Mouse (Mus musculus): ENCODE data around the gene Dnaaf1. TPM values are rescaled to one million over a fixed set of nuclear protein-coding genes. Genes with fewer than 3 reads are reported as not detected.

Dnaaf1 gene
- polyA plus RNA-seq, 2 experiments, result 0.06 TPM; not detected in 1

GRCm38 (mm10) chr8:119604398-119604803 lies 29.4 kb downstream of the Dnaaf1 start:
- no peaks in the 10 kb centered on the region for H3K27me3 ChIP-seq (ENCODE audit: control insufficient read depth, insufficient read depth, low read length)
- DNase-seq (ENCODE audit: low spot score) (no peak), ATAC-seq (ENCODE audit: low FRiP score, low read depth) (no peak)
- H3K4me3 ChIP-seq (replicated peaks; ENCODE audit: low read length), result peak overlapping the region; percentile 80
- no peaks in the 10 kb centered on the region for H3K9me3 ChIP-seq (ENCODE audit: control insufficient read depth, low read length)
- 0 out of 2 replicates have a peak overlapping the region, but pooled peaks have one; percentile 43 for H3K27ac ChIP-seq (replicated peaks; ENCODE audit: low read depth, low read length)
- H3K4me2 ChIP-seq (replicated peaks; ENCODE audit: low read depth, low read length, severe bottlenecking), result peak overlapping the region; percentile 79
- TF ChIP-seq POLR2A (IDR thresholded peaks at IDR 0.05; ENCODE audit: borderline replicate concordance, extremely low read depth, insufficient read depth, insufficient read length), result no peak
- H3K4me1 ChIP-seq (ENCODE audit: control insufficient read depth, insufficient read depth, low read length), result peaks cover 8% of the 10 kb centered on the region
- WGBS, result 43% methylated on average over 12 of the region's 12 CpGs
- H3K36me3 ChIP-seq (ENCODE audit: control insufficient read depth, insufficient read depth, low read length), result peaks cover 30% of the 10 kb centered on the region
- H3K9ac ChIP-seq (ENCODE audit: low read depth, low read length, severe bottlenecking), result peak overlapping the region; percentile 81

DNA sequence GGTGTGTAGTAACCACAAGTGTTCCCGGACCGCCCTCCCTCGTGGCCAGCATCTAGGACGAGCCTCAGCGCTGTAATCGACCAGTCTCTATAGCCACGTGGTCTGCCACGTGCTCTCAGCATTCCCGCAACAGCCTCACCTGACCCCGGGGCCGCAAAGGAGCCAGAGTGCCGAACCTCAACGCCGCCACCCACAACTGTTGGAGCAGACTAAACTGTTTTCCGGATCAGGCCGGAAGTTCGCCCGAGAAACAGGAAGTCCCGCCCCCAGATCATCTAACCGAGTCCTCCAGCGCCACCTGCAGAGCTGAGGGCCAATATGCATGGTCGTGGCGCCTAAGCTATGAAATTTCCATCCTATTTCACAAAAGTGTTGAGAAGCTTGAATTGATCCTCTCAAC lies 30.0 kb downstream of the Dnaaf1 start, which contains the start of gene Taf1c:
Gene Taf1c, minus strand, starts transcription at position 227 of the 400 bp plus-strand sequence.
- H3K4me3 ChIP-seq (replicated peaks; ENCODE audit: low read length), result peak within 1 kb of the TSS; percentile 80
- H3K27me3 ChIP-seq (ENCODE audit: control insufficient read depth, insufficient read depth, low read length), result no peaks in the 10 kb centered on the region
- peaks cover 8% of the 10 kb centered on the region for H3K4me1 ChIP-seq (ENCODE audit: control insufficient read depth, insufficient read depth, low read length)
- H3K9me3 ChIP-seq (ENCODE audit: control insufficient read depth, low read length), result no peaks in the 10 kb centered on the region
- TF ChIP-seq POLR2A (IDR thresholded peaks at IDR 0.05; ENCODE audit: borderline replicate concordance, extremely low read depth, insufficient read depth, insufficient read length), result no peak
- H3K27ac ChIP-seq (replicated peaks; ENCODE audit: low read depth, low read length), result peak within 1 kb of the TSS; percentile 43; the same call in 1 of the 2 replicates
- DNase-seq (ENCODE audit: low spot score), result peak; percentile 96
- H3K9ac ChIP-seq (ENCODE audit: low read depth, low read length, severe bottlenecking), result peak within 1 kb of the TSS; percentile 81
- ATAC-seq (ENCODE audit: low FRiP score, low read depth), result peak; percentile 87
- peak within 1 kb of the TSS; percentile 79 for H3K4me2 ChIP-seq (replicated peaks; ENCODE audit: low read depth, low read length, severe bottlenecking)
- peaks cover 25% of the 10 kb centered on the region for H3K36me3 ChIP-seq (ENCODE audit: control insufficient read depth, insufficient read depth, low read length)
- WGBS, result 0% methylated on average over 23 of the region's 23 CpGs

- Histone ChIP-seq H3K9ac (ENCODE audit: low read depth, low read length, severe bottlenecking) (no peak overlapping the region), H3K4me1 (ENCODE audit: control insufficient read depth, insufficient read depth, low read length) (peaks cover 8% of the 10 kb centered on the region), H3K27me3 (ENCODE audit: control insufficient read depth, insufficient read depth, low read length) (no peaks in the 10 kb centered on the region), H3K36me3 (ENCODE audit: control insufficient read depth, insufficient read depth, low read length) (peaks cover 13% of the 10 kb centered on the region), H3K4me3 (replicated peaks; ENCODE audit: low read length) (no peak overlapping the region), H3K9me3 (ENCODE audit: control insufficient read depth, low read length) (no peaks in the 10 kb centered on the region), H3K4me2 (replicated peaks; ENCODE audit: low read depth, low read length, severe bottlenecking) (no peak overlapping the region), H3K27ac (replicated peaks; ENCODE audit: low read depth, low read length) (no peak overlapping the region)
- DNase-seq (ENCODE audit: low spot score) (no peak), ATAC-seq (ENCODE audit: low FRiP score, low read depth) (no peak)
- WGBS, result 82% methylated on average over 2 of the region's 2 CpGs
- TF ChIP-seq POLR2A (IDR thresholded peaks at IDR 0.05; ENCODE audit: borderline replicate concordance, extremely low read depth, insufficient read depth, insufficient read length), result no peak
These were observed 31.2 kb downstream of the Dnaaf1 start for GRCm38 (mm10) chr8:119606224-119606623.

DNA sequence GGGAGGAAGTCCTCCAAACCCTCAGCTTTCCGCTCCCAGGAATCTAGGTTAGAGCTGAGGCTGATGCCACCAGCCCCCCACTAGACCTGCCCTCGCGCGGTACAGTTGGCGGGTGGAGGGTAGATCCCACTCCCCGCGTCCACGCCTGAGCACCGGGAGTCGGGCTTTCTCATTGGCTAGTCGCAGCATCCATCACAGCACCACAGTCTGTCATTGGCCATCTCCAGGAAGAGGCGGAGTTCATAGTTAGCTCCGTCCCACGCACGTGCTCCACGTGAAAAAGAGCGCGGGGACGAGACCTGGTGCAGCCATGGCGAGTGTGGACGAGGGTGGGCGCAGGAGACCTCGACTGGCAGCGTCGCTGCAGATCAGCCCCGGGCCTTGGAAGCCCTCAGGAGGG lies 37.4 kb downstream of the Dnaaf1 start, which contains the start of gene Adad2:
Gene Adad2, plus strand, starts transcription at position 277 of the 400 bp plus-strand sequence.
- Histone ChIP-seq H3K27me3 (ENCODE audit: control insufficient read depth, insufficient read depth, low read length) (no peaks in the 10 kb centered on the region), H3K27ac (replicated peaks; ENCODE audit: low read depth, low read length) (no peak within 1 kb of the TSS), H3K9me3 (ENCODE audit: control insufficient read depth, low read length) (no peaks in the 10 kb centered on the region), H3K4me2 (replicated peaks; ENCODE audit: low read depth, low read length, severe bottlenecking) (no peak within 1 kb of the TSS), H3K9ac (ENCODE audit: low read depth, low read length, severe bottlenecking) (no peak within 1 kb of the TSS), H3K36me3 (ENCODE audit: control insufficient read depth, insufficient read depth, low read length) (no peaks in the 10 kb centered on the region), H3K4me3 (replicated peaks; ENCODE audit: low read length) (no peak within 1 kb of the TSS), H3K4me1 (ENCODE audit: control insufficient read depth, insufficient read depth, low read length) (no peaks in the 10 kb centered on the region)
- ATAC-seq (ENCODE audit: low FRiP score, low read depth) (no peak), DNase-seq (ENCODE audit: low spot score) (no peak)
- no peak for TF ChIP-seq POLR2A (IDR thresholded peaks at IDR 0.05; ENCODE audit: borderline replicate concordance, extremely low read depth, insufficient read depth, insufficient read length)
- WGBS, result 80% methylated on average over 26 of the region's 26 CpGs

DNA sequence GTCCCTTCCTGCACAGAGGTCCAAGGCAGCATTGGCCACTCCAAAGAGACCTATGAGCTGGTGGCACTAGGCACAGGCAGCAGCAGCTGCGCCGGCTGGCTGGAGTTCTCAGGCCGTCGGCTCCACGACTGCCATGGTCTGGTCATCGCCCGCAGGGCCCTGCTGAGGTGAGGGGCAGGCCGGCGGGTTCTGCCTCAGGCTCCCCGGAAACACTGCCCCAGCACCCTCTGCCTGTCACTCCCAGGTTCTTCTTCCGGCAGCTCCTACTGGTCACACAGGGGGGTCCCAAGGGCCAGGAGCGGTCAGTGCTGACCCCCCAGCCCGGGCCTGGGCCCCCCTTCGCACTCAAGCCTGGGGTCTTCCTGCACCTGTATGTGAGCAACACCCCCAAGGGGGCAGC lies 40.1 kb downstream of the Dnaaf1 start:
- H3K27me3 ChIP-seq (ENCODE audit: control insufficient read depth, insufficient read depth, low read length), result no peaks in the 10 kb centered on the region
- H3K4me2 ChIP-seq (replicated peaks; ENCODE audit: low read depth, low read length, severe bottlenecking), result no peak overlapping the region
- WGBS, result 77% methylated on average over 9 of the region's 14 CpGs
- DNase-seq (ENCODE audit: low spot score) (no peak), ATAC-seq (ENCODE audit: low FRiP score, low read depth) (no peak)
- H3K9ac ChIP-seq (ENCODE audit: low read depth, low read length, severe bottlenecking), result no peak overlapping the region
- H3K4me1 ChIP-seq (ENCODE audit: control insufficient read depth, insufficient read depth, low read length), result no peaks in the 10 kb centered on the region
- H3K4me3 ChIP-seq (replicated peaks; ENCODE audit: low read length), result no peak overlapping the region
- H3K27ac ChIP-seq (replicated peaks; ENCODE audit: low read depth, low read length), result no peak overlapping the region
- H3K36me3 ChIP-seq (ENCODE audit: control insufficient read depth, insufficient read depth, low read length), result no peaks in the 10 kb centered on the region
- H3K9me3 ChIP-seq (ENCODE audit: control insufficient read depth, low read length), result no peaks in the 10 kb centered on the region
- TF ChIP-seq POLR2A (IDR thresholded peaks at IDR 0.05; ENCODE audit: borderline replicate concordance, extremely low read depth, insufficient read depth, insufficient read length), result no peak
